In genomic region chr3:121093509-121093908, GRCm38 (mm10) we compare ENCODE assay signal across 8 mouse cellular contexts.
DNase-seq lines count a peak whose midpoint lies in the region; TF ChIP-seq lines count a peak whose summit lies in the region.

No protein-coding gene starts in this region.

- TF ChIP-seq EP300 in CH12.LX (IDR thresholded peaks at IDR 0.05; ENCODE audit: low read length), result no peak

- H3K79me2 ChIP-seq in CH12.LX (replicated peaks; ENCODE audit: control insufficient read depth, extremely low read depth, insufficient read depth, poor library complexity, severe bottlenecking), result no peaks in the 10 kb centered on the region

- no peak overlapping the region for H3K9ac ChIP-seq in CH12.LX (ENCODE audit: insufficient read depth, low read depth)

- TF ChIP-seq CTCF in kidney, adult 2 months (conservative IDR thresholded peaks at IDR 0.05; ENCODE audit: insufficient read depth, insufficient read length, low read depth, low read length), result no peak
- peak; percentile 15 to 68; a peak in 3 of 4 replicates for TF ChIP-seq CTCF in CH12.LX (conservative IDR thresholded peaks at IDR 0.05 in 1 of 2, IDR thresholded peaks at IDR 0.05 in 1 of 2; ENCODE audit: low read depth in 2 of 2, low read length in 2 of 2)

- in situ Hi-C loops in CH12.LX (cut with MboI; ENCODE audit: low pct_ligation_motif_present, low pct_unique_long_range_greater_than_20kb, low sequenced_read_pairs), result no loop called here

- H3K4me2 ChIP-seq in CH12.LX (ENCODE audit: insufficient read depth, low read depth, poor library complexity, severe bottlenecking), result no peak overlapping the region

- H3K27me3 ChIP-seq in kidney, adult 2 months (replicated peaks; ENCODE audit: control insufficient read depth, insufficient read depth, low read length), result no peaks in the 10 kb centered on the region
- peaks cover 5% of the 10 kb centered on the region for H3K27me3 ChIP-seq in CH12.LX (replicated peaks)

- WGBS in kidney, adult 2 months, result 28% methylated on average over 6 of the region's 6 CpGs

- intact Hi-C loops in left cerebral cortex, postnatal 25 days (cut with DNase I), result loop anchor here (10.0 kb wide), 1 partner anchor 309 kb away; no protein-coding TSS in a partner anchor

- dilution Hi-C loops in CH12.LX (cut with MboI; ENCODE audit: extremely low pct_ligation_motif_present, extremely low pct_unique_long_range_greater_than_20kb, low sequenced_read_pairs), result no loop called here

- peak; percentile 22 for DNase-seq in kidney, adult 2 months
- DNase-seq in kidney, adult 11 months, result no peak
- DNase-seq in CH12.LX (ENCODE audit: extremely low read depth), result peak; percentile 48
- peak; percentile 12 for DNase-seq in adrenal gland, adult 8-10 months
- peak; percentile 27 for DNase-seq in embryo, embryonic 9.5 days (ENCODE audit: extremely low spot score)
- peak; percentile 55 to 59 for DNase-seq in left cerebral cortex, postnatal 25 days (ENCODE audit: low spot score in 2 of 2)
- DNase-seq in retina, adult 2 months (ENCODE audit: low read depth, low spot score), result peak; percentile 23
- DNase-seq in spleen, adult 12 weeks (ENCODE audit: low spot score), result no peak

- no peaks in the 10 kb centered on the region for H3K9me3 ChIP-seq in CH12.LX (replicated peaks; ENCODE audit: low read length)

- peak; percentile 57 for TF ChIP-seq RAD21 in CH12.LX (IDR thresholded peaks at IDR 0.05; ENCODE audit: low read depth, low read length)

- no peak overlapping the region for H3K4me3 ChIP-seq in kidney, adult 2 months (ENCODE audit: insufficient read depth, low read depth, low read length)
- H3K4me3 ChIP-seq in CH12.LX (replicated peaks in 1 of 3; ENCODE audit: low read depth in 2 of 3, low read length in 2 of 3, poor library complexity in 1 of 3), result no peak overlapping the region

- TF ChIP-seq POLR2A in kidney, adult 2 months (IDR thresholded peaks at IDR 0.05; ENCODE audit: low read depth, low read length), result no peak
- TF ChIP-seq POLR2A in CH12.LX (IDR thresholded peaks at IDR 0.05; ENCODE audit: low read depth, low read length), result no peak

- H3K4me1 ChIP-seq in kidney, adult 2 months (ENCODE audit: control insufficient read depth, insufficient read depth, low read length), result no peaks in the 10 kb centered on the region
- peaks cover 0 to 3% of the 10 kb centered on the region in 2 experiments; a peak in 1 of 4 replicates for H3K4me1 ChIP-seq in CH12.LX (ENCODE audit: control insufficient read depth in 1 of 2, insufficient read depth in 2 of 2)

- H3K36me3 ChIP-seq in kidney, adult 2 months (ENCODE audit: control insufficient read depth, insufficient read depth, low read length), result no peaks in the 10 kb centered on the region
- no peaks in the 10 kb centered on the region for H3K36me3 ChIP-seq in CH12.LX (replicated peaks in 1 of 2; ENCODE audit: control insufficient read depth in 1 of 2, insufficient read depth in 1 of 2, low read length in 1 of 2)

- H3K27ac ChIP-seq in kidney, adult 2 months (ENCODE audit: insufficient read depth, low read depth, low read length), result no peak overlapping the region
- no peak overlapping the region for H3K27ac ChIP-seq in CH12.LX (ENCODE audit: insufficient read depth, low read depth)

TF ChIP-seq in CH12.LX, 34 proteins besides CTCF, POLR2A, EP300 and RAD21:
- TF ChIP-seq ZC3H11A (IDR thresholded peaks at IDR 0.05; ENCODE audit: low read depth, low read length) (no peak), SMC3 (IDR thresholded peaks at IDR 0.05; ENCODE audit: low read depth, low read length) (peak; percentile 49)

Comparison
In these comparisons a context has a peak if more than half of its experiments do, and no peak if none do; other contexts are left out.
1. DNase-seq: peak in kidney, adult 2 months (single experiment), CH12.LX (single experiment), adrenal gland, adult 8-10 months (single experiment), embryo, embryonic 9.5 days (single experiment), left cerebral cortex, postnatal 25 days (2 of 2) and retina, adult 2 months (single experiment); none in kidney, adult 11 months (single experiment) and spleen, adult 12 weeks (single experiment).